In the genomic region with DNA sequence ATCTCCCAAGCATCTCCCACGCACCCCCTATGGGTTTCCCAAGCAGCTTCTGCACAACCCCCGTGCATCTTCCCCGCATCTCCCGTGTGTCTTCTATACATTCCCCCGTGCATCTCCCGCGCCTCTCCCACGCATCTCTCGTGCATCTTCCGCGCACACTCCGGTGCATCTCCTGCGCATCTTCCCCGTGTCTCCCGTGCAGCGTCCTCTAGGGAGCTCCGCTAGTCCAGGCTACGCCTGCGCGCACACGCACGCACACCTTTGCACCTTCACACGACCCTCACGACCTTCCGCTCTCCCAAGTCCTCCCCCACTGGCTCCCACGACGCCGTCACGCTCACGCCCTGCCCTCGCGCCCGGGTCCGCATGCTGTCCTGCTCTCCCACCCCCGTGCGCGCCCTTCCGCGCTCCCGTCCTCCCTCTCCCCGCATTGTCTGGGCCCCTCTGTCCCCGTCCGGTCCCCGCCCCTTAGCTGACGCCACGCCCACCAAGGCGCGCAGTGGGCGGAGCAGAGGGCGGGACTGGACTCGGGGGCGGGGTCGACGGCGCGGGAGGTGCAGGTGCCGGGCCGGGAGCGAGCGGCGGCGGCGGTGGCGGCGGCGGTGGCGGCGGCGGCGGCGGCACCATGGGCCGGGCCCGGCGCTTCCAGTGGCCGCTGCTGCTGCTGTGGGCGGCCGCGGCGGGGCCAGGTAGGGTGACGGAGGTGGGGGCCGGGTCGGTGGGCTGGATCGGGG, we compare ENCODE assay signal across 7 mouse cellular contexts. TPM values are rescaled to one million over a fixed set of nuclear protein-coding genes. Genes with fewer than 3 reads are reported as not detected.
DNase-seq lines count a peak whose midpoint lies in the region; ATAC-seq lines count a peak whose summit lies in the region.

A gene (plus strand): TSS at position 550 of the 734 bp plus-strand sequence.

- no peaks in the 10 kb centered on the region; the same call in 1 of the 2 replicates for H3K27me3 ChIP-seq in embryonic facial prominence, embryonic 11.5 days (ENCODE audit: control insufficient read depth, insufficient read depth, low read length)
- H3K27me3 ChIP-seq in limb, embryonic 12.5 days, result peaks cover 43% of the 10 kb centered on the region
- no peaks in the 10 kb centered on the region for H3K27me3 ChIP-seq in midbrain, embryonic 14.5 days (ENCODE audit: control insufficient read depth, insufficient read depth, low read length)

- H3K4me2 ChIP-seq in embryonic facial prominence, embryonic 11.5 days (ENCODE audit: low read depth, low read length), result peak within 1 kb of the TSS; percentile 96
- H3K4me2 ChIP-seq in limb, embryonic 12.5 days, result peak within 1 kb of the TSS; percentile 95
- peak within 1 kb of the TSS; percentile 86 for H3K4me2 ChIP-seq in midbrain, embryonic 14.5 days (ENCODE audit: low read length)

- peak within 1 kb of the TSS; percentile 66 for H3K4me3 ChIP-seq in embryonic facial prominence, embryonic 11.5 days (ENCODE audit: low read depth, low read length)
- peak within 1 kb of the TSS; percentile 72 for H3K4me3 ChIP-seq in limb, embryonic 12.5 days (replicated peaks)
- H3K4me3 ChIP-seq in midbrain, embryonic 14.5 days (replicated peaks; ENCODE audit: low read depth, low read length), result peak within 1 kb of the TSS; percentile 74

- peak; percentile 74 for ATAC-seq in embryonic facial prominence, embryonic 11.5 days (replicated peaks; ENCODE audit: insufficient number of reproducible peaks, low FRiP score, low TSS enrichment, low read depth)
- peak; percentile 83 for ATAC-seq in limb, embryonic 12.5 days (ENCODE audit: insufficient number of reproducible peaks, insufficient read depth, low FRiP score, low TSS enrichment, low read depth)
- ATAC-seq in midbrain, embryonic 14.5 days (ENCODE audit: low FRiP score, low TSS enrichment), result peak; percentile 87

- H3K9ac ChIP-seq in embryonic facial prominence, embryonic 11.5 days (replicated peaks; ENCODE audit: low read length), result peak within 1 kb of the TSS; percentile 68
- H3K9ac ChIP-seq in limb, embryonic 12.5 days (replicated peaks), result peak within 1 kb of the TSS; percentile 75
- peak within 1 kb of the TSS; percentile 97 for H3K9ac ChIP-seq in midbrain, embryonic 14.5 days (replicated peaks; ENCODE audit: low read length)

- no peaks in the 10 kb centered on the region for H3K4me1 ChIP-seq in embryonic facial prominence, embryonic 11.5 days (ENCODE audit: control insufficient read depth, insufficient read depth, low read length)
- H3K4me1 ChIP-seq in limb, embryonic 12.5 days (replicated peaks), result peaks cover 26% of the 10 kb centered on the region
- H3K4me1 ChIP-seq in midbrain, embryonic 14.5 days (ENCODE audit: control insufficient read depth, insufficient read depth, low read length), result peaks cover 49% of the 10 kb centered on the region

- DNase-seq in adrenal gland, postnatal 25 days, result peak; percentile 87
- DNase-seq in embryonic facial prominence, embryonic 11.5 days (ENCODE audit: low spot score), result peak; percentile 89
- DNase-seq in heart, adult 18-20 months, result peak; percentile 81 to 85
- peak; percentile 91 for DNase-seq in kidney, adult 18-20 months
- DNase-seq in midbrain, embryonic 14.5 days, result peak; percentile 96
- DNase-seq in spleen, postnatal 10 days (ENCODE audit: low spot score in 2 of 2), result peak; percentile 64 to 85

- under 1% methylated on average over 56 of the region's 83 CpGs for WGBS in embryonic facial prominence, embryonic 11.5 days
- 1% methylated on average over 74 of the region's 83 CpGs for WGBS in limb, embryonic 12.5 days
- WGBS in midbrain, embryonic 14.5 days, result under 1% methylated on average over 80 of the region's 83 CpGs

- H3K9me3 ChIP-seq in embryonic facial prominence, embryonic 11.5 days (replicated peaks; ENCODE audit: control insufficient read depth, low read length), result no peaks in the 10 kb centered on the region
- no peaks in the 10 kb centered on the region for H3K9me3 ChIP-seq in limb, embryonic 12.5 days
- H3K9me3 ChIP-seq in midbrain, embryonic 14.5 days (ENCODE audit: control insufficient read depth, low read length), result no peaks in the 10 kb centered on the region

- no peaks in the 10 kb centered on the region for H3K36me3 ChIP-seq in embryonic facial prominence, embryonic 11.5 days (replicated peaks; ENCODE audit: control insufficient read depth, insufficient read depth, low read depth, low read length)
- no peaks in the 10 kb centered on the region for H3K36me3 ChIP-seq in limb, embryonic 12.5 days
- H3K36me3 ChIP-seq in midbrain, embryonic 14.5 days (ENCODE audit: control insufficient read depth, insufficient read depth, low read length), result no peaks in the 10 kb centered on the region

- H3K27ac ChIP-seq in embryonic facial prominence, embryonic 11.5 days (replicated peaks; ENCODE audit: low read depth, low read length), result no peak within 1 kb of the TSS
- no peak within 1 kb of the TSS for H3K27ac ChIP-seq in limb, embryonic 12.5 days
- H3K27ac ChIP-seq in midbrain, embryonic 14.5 days (replicated peaks; ENCODE audit: low read depth, low read length), result peak within 1 kb of the TSS; percentile 88

RNA-seq across cellular contexts. Expression of the gene that starts here (rescaled TPM):
- total RNA-seq in adrenal gland, postnatal 25 days (2021), result 2.4 and 3.8 TPM in 2 replicates
- 1.9 and 3.6 TPM in 2 replicates for polyA plus RNA-seq in embryonic facial prominence, embryonic 11.5 days (2014; fragmentation: Nextera tagmentation; extraction: Ambion mirVana)
- total RNA-seq in heart, adult 18-20 months (2021), result 10 to 100 TPM; 15.4 to 24.2 TPM
- 6.5 and 7.0 TPM in 2 replicates for polyA plus RNA-seq in limb, embryonic 12.5 days (2016; fragmentation: Nextera tagmentation; extraction: Ambion mirVana)
- 26.2 and 63.4 TPM in 2 replicates for polyA plus RNA-seq in midbrain, embryonic 14.5 days (2014; fragmentation: Nextera tagmentation; extraction: Ambion mirVana)
